Mouse (Mus musculus) CH12F3 (cell line): Measurements from ENCODE around the gene Gbe1.

Experiments used
- in situ Hi-C: fragments of 300-500 bp; cut with MboI; formaldehyde crosslinking; loops from 2 replicates; pipeline ENCODE4 v1.14.3; 2020; ENCODE audit warnings: low sequenced_read_pairs

Gbe1 gene

GRCm38 (mm10) chr16:70352571-70352970 lies 38.8 kb downstream of the Gbe1 start:
- in situ Hi-C loops, result no loop called here

DNA sequence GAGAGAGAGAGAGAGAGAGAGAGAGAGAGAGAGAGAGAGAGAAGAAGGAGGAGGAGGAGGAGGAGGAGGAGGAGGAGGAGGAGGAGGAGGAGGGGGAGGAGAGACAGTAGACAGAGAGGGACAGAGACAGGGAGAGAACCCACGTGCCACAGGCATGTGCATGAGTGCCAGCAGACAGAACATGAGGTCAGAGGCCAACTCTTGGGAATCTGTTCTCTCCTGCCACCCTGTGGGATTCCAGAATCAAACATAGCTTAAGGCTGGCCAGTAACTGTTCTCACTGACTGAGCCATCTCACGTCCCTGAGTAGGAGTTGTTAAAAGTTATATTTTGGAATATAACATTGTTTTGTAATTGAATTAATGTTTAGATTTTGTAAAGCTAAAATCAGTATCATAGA lies 39.3 kb downstream of the Gbe1 start:
- in situ Hi-C loops, result no loop called here

- in situ Hi-C loops, result no loop called here
Observed at GRCm38 (mm10) chr16:70358326-70358725, 44.6 kb downstream of the Gbe1 start.

DNA sequence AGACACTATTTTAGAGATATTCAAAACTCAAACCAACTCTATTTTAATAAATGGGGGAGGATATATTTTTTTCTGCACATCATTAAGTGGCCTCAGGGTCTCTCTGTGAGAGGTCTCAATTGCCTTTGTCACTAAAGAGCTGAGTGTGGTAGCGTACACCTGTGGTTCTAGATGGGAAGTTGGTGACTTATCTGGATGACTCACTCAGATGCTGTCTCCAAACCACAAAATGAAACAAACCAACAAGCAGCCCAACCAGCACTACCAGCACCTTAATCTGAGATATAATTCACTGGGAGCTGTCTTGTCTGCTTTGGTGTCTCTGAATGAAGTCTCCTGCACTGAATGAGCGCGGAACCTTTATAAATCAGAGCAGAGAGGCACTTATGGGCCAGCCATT lies 51.5 kb downstream of the Gbe1 start:
- in situ Hi-C loops, result no loop called here

DNA sequence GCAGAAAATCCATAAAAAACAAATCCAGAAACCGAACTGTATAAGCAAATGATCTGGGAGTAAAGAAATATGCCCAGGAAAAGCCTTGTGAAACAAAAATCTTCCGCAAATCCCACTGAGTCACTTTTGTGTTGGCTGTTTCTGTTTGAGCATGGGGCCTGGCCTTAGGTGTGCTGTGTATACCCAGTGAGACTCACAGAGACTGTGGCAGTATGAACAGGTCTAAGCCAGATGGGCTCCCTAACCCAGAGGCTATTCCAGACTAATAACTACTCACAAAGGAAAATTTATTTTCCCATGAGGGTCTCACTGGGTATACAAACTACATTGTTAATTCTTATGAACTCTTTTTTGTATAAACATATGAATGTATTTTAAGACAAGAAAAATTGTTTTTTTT lies 67.3 kb downstream of the Gbe1 start:
- in situ Hi-C loops, result no loop called here

- in situ Hi-C loops, result no loop called here
Observed at GRCm38 (mm10) chr16:70385494-70385893, 71.7 kb downstream of the Gbe1 start.

DNA sequence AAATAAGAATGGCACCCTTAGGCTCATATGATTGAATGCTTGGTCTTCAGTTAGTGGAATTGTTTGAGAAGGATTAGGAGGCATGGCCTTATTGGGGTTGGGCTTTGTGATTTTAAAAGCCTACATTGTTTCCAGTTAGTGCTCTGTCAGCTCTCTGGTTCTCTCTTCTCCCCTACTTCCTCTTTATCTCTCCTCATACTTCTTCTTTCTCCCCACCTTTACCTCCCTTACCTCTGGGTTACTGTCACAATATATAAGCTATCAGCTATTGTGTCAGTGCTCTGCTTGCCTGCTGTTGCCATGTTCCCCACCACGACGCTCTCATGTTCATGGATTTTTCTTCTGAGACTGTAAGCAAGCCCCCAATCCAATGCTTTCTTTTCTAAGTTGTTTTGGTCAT lies 73.6 kb downstream of the Gbe1 start:
- in situ Hi-C loops, result no loop called here

GRCm38 (mm10) chr16:70395276-70395675 lies 81.5 kb downstream of the Gbe1 start:
- in situ Hi-C loops, result no loop called here

DNA sequence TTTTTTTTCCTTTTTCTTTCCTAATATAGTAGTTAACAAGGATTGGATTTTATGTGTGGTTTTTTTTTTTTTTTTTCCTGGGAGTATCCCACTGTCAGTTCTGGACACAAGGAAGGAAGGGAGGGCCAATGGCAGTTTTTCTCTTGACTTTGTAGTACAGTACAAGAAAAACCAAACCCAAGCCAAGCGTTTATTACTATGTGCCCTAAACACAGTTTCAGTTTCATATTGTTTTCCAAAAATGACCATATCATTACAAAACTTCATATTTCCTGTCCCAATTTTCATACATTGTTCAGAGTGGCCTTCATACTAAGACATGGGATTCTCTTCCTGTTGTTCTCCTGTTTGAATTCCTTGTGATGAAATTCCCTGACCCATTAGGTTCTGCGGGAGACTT lies 94.0 kb downstream of the Gbe1 start:
- in situ Hi-C loops, result no loop called here

GRCm38 (mm10) chr16:70421077-70421476 lies 107.3 kb downstream of the Gbe1 start:
- in situ Hi-C loops, result no loop called here

GRCm38 (mm10) chr16:70449520-70449919 lies 135.8 kb downstream of the Gbe1 start:
- in situ Hi-C loops, result no loop called here

DNA sequence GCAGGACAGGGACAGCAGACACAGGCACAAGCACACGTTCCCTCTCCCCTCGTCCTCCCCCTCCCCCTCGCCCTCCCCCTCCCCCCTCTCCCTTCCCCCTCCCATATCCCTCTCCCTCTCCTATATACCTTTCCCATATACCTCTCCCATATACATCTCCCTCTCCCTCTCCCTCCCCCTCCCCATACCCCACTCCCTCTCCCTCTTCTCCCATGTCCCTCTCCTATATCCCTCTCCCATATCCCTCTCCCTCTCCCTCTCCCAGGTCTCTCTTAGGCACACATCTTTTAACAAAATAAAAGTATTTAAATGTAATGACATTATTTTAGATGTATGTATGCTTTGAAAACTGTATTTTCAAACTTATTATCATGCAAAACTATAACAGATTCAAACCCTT lies 161.8 kb downstream of the Gbe1 start:
- in situ Hi-C loops, result no loop called here

DNA sequence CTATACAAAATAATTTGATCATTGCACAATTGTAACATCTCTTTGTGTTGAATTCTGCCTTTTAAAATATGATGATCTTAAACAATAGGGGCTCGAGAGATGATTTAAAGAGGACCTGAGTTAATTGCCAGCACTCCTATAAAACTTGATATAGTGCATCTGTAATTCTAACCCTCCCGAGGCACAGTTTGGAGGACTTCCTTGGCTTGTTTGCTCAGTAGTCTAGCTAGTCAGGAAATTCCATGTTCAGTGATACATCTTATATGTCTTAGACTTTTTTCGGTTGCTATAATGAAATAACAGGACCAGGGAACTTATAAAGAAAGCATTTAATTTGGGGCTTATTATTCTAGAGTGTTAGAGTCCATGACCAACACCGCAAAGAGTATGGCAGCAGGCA lies 162.4 kb downstream of the Gbe1 start:
- in situ Hi-C loops, result no loop called here

GRCm38 (mm10) chr16:70480494-70480893 lies 166.7 kb downstream of the Gbe1 start:
- in situ Hi-C loops, result no loop called here

- in situ Hi-C loops, result no loop called here
Observed at GRCm38 (mm10) chr16:70506457-70506856, 192.7 kb downstream of the Gbe1 start.

DNA sequence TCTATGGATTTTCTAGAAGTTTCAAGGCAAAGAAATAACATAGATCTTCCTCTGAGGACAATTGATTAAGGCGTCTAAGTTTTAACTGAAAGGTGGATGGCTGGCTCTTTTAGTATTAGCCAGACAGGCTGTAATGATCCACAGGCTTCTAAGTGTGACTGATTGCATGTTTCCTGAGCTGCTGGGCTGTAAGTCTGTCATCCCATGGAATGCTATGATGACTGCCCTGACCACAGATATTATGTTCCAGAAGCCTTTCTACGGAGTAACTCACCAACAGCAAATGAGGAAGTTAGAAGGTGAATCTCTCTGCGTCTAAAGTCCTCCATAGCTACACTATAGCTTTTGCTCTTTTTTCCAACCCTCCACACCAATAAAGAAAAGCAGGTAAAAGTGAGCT lies 197.2 kb downstream of the Gbe1 start:
- in situ Hi-C loops, result no loop called here

- in situ Hi-C loops, result no loop called here
Observed at GRCm38 (mm10) chr16:70522861-70523260, 209.1 kb downstream of the Gbe1 start.

GRCm38 (mm10) chr16:70523566-70523965 lies 209.8 kb downstream of the Gbe1 start:
- in situ Hi-C loops, result no loop called here

- in situ Hi-C loops, result no loop called here
Observed at GRCm38 (mm10) chr16:70524273-70524672, 210.5 kb downstream of the Gbe1 start.

- in situ Hi-C loops, result no loop called here
Observed at GRCm38 (mm10) chr16:70527224-70527623, 213.5 kb downstream of the Gbe1 start.

- in situ Hi-C loops, result no loop called here
Observed at GRCm38 (mm10) chr16:70535224-70535623, 221.5 kb downstream of the Gbe1 start.

GRCm38 (mm10) chr16:70550835-70551234 lies 237.1 kb downstream of the Gbe1 start:
- in situ Hi-C loops, result no loop called here

GRCm38 (mm10) chr16:70561635-70562348 lies 248.0 kb downstream of the Gbe1 start:
- in situ Hi-C loops, result no loop called here
